Mouse (Mus musculus) layer of hippocampus, adult 9-11 months (tissue): Measurements from ENCODE around the gene Gtf2e1.

Experiments
- DNase-seq: peaks from one replicate; pipeline ENCODE4 v3.0.0; 2022

The Gtf2e1 gene

DNA sequence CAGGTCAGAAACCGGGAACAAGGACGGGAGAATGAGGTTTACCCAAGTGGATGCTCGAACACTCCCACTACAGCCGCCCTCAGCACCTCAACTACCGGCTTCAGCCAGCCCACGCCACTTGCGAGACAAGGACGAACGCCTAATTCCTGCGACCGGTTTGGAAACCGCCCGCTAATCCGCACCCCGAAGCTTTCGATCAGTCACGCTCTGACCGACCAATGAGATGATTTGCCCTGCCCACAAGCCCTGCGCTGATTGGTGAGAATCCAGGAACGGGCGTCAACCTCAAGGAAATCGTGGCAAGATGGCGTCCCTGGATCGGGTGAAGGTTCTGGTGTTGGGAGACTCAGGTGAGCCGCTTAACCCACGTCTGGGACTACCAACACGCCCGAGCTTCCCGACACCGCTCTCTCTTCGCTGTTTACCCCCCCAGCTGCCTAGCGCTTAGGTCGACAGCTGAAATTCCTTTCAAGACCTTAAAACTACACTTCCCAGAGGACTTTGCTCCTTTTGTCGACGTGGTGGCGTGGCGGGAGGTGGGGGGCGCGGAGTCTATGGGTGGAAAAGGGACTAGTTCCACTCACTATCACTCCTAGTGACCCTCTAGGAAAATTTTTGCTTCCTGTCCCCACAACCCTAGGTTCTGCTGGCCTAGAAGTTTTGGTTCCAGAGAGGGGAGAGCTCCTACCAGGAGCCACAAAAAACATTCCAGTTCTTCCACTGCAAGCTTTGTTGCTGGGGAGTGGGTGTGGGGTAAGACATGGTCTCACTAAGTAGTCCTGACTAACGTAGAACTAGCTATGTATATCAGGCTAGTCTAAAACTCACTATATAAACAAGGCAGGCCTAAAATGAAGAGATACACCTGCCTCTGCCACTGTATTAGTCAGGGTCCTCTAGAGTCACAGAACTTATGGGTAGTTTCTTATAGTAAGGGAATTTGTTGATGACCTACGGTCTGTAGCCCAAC, at the start of gene Gtf2e1, which contains the start of gene Rabl3:
Gene Gtf2e1, minus strand, starts transcription at position 179 of the 970 bp plus-strand sequence.
Gene Rabl3, plus strand, starts transcription at position 275 of the 970 bp plus-strand sequence.
- peak; percentile 99 for DNase-seq

DNA sequence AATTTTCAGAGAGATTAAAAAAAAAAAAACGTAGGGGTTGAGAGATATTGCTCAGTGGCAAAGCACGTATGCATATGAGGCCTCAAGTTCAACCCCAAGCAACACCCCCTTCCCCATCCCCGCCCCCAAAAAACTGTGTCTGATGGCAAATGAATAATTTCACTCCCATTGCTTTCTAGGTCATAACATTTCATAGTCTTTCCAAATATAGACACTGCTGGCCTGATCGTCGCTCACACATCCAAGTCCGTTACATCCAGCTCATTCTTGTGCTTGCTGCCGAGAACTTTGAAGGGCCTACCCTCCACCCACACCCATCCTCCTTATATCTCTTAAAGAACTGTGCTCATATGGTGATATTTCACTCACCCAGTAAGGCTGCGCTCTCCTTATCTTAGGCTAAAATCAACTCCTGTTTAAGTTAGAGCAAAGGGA, 45.6 kb upstream of the Gtf2e1 start:
- no peak for DNase-seq

DNA sequence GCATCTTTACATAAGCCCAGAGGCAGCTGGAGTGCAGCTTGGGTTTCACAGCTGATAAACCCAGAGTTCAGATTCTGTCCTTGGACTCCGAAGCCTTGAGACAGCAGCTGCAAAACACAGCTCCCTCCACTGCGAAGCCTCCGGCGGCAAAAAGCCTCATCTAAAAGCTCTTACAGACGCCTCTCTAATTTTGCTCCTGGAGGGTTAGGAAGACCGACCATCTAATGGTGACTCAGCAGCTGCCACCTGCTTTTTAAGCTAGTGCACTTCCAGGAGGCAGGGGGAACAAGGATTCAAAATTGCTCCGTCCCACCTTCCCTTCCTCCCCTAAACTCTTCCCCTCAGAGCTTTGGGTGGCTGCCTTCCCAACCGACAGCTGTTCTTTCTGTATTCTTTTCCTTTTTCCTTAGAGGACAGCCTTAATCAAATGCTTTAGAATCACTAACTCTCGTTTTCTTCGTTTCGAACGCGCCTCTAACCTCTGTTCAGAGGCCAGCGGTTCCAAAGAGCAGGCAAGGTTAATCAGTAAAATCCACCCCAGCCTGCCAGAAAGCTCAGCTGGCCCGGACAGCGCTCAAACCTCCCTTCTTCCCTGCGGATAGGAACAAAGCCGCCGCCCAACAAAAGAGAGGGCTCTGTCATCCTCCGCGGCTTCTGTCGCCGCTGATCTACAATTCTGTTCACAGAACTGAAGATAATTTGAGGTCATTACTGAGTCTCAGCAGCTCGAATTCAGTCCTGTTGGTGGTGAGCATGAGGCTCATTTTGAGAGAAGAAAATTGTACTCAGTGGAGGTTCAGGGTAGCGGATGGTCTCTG, 44.8 kb upstream of the Gtf2e1 start:
- DNase-seq: peak; percentile 66

DNA sequence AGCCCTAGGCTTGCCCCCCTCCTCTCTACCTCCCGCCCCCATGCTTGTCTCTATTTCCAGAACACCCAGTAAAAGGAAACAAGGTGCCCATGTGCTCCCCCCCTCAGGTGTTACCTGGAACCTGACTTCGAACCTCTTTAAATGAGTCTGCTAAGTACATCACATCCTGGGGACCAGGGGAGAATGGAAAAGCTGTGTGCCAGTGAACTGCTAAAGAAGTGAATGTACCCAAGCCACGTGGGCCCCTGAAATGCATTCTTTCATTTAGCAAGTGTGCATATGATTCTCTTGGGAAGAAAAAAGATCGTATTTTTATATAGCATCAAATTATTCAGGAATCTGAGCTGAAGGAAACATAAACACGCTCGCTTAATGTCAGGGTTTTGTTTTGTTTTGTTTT, 44.2 kb upstream of the Gtf2e1 start:
- DNase-seq: no peak

DNA sequence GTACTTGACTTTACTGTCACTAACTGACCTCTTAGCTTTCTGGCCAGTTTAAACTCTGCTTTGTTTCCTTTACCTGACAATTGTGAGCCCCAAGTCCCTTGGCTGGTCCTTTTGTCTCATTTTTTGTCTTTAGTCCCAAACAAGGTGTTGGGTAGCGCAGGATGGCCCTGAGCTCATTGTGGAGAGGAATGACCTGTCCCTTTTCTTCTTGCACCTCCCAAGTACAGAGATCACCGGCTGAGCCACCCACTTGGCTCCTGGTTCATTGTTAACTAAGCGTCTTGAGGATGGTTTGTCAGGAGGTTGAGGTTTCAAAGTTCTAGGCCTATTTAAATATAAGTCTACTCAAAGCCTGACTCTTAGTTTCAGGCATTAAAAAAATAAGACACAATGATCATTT, 43.7 kb upstream of the Gtf2e1 start:
- DNase-seq: no peak

DNA sequence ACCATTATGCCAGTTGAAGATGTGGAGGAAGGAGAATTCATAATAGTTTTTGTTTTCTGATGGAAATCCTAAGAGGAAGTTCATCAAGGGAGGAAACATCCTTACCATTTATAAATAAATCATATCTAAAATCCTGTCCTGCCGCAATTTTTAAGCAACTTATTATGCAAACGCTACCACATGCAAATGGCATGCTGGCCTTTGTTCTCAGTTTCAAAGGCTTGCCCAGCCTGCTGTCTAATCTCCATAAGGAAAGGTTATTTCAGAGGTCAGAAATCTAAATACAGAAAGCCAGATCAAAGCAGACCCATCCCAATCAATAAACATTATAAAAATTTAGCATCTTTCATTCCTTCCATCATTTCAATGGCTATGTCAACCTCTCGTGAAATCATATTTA, 42.3 kb upstream of the Gtf2e1 start:
- no peak for DNase-seq

DNA sequence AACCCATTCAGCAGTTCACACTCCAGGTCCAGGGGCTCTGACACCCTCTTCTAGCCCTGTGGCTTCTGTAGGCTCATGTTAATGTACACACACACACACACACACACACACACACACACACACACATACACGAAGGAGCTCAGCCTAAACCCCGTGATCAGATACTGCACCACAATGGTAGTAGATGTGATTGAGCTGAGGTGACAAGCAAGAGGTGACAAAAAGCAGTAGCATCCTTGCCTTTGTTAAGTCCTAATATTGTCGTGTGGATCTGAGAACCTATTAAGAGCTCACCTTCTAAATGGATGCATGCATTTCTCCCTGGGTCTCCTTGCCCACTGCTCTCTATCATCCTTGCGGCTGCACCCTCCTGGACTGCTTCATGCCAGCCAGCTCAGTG, 41.1 kb upstream of the Gtf2e1 start:
- DNase-seq: no peak

DNA sequence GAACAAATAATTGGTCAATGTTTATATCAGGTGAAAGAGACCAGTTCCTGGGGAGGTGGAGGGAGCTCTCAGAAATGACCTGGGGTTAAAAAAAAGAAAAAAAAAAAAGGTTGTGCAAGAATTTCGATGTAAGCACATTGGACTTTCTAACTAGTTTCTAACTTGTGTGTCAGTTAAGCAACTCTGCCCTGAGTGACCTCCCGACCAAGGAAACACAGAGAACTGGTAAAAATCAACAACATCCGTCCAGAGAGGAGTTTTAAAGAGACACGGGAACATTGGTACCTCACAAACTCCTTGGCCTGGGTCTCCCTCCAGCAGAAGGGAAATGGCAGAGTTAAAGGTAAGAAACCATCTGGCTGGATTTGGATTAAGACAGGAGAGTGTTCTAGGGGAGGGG, 40.4 kb upstream of the Gtf2e1 start, which contains the start of gene Hgd:
Gene Hgd, plus strand, starts transcription at position 160 of the 400 bp plus-strand sequence.
- no peak for DNase-seq

DNA sequence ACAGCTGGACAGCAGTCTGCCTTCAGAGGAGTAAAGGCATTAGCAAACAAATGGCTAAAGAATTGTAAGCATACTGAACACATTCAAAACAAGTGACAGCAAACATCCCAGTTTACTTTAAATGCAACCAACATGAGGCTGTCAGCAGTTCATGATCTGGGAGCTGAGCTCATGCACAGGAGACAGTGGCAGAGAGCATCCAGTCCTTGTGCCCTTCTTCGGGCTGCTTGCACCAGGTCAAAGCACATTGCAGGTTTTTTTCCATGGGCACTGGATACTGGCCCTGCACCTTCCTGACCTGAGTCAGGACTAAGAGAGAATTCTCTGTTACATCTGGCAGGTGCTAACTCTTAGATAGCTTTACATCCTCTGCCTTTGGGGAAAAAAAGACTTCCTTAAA, 40.0 kb upstream of the Gtf2e1 start:
- DNase-seq: no peak

DNA sequence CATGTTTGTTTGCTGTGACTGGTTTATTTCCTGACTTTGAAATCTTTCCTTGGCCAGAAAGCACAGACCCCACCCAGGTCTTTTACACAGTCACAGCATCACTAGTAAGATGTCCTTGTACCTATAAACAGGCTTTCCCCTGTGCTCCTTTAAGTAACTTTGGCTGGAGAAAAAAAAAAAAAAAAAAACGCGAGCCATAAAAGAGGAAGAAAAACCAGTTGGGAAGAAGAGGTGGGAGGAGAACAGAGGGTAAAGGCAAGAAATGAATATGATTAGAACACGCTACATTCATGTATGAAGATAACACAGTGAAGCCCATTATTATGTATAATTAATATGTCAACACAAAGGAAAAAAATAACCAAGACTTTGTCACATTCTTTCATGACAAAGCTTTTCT, 35.7 kb upstream of the Gtf2e1 start:
- DNase-seq: no peak

DNA sequence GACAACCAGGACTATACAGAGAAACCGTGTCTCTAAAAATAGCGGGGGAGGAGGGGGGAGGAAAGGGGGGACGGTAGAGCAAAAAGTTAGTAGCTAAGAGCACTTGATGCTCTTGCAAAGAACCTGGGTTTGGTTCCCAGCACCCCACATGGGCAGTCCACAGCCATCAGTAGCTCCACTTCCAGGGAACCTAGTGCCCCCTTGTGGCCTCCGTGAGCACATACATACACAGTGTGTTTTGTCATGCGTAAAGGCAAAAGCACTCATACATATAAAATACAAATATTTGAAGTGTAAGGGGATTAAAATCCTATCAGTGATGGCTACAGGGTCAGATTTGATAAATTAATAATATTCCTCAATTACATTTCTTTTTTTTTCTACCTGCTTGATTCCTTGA, 33.5 kb upstream of the Gtf2e1 start:
- DNase-seq: no peak

DNA sequence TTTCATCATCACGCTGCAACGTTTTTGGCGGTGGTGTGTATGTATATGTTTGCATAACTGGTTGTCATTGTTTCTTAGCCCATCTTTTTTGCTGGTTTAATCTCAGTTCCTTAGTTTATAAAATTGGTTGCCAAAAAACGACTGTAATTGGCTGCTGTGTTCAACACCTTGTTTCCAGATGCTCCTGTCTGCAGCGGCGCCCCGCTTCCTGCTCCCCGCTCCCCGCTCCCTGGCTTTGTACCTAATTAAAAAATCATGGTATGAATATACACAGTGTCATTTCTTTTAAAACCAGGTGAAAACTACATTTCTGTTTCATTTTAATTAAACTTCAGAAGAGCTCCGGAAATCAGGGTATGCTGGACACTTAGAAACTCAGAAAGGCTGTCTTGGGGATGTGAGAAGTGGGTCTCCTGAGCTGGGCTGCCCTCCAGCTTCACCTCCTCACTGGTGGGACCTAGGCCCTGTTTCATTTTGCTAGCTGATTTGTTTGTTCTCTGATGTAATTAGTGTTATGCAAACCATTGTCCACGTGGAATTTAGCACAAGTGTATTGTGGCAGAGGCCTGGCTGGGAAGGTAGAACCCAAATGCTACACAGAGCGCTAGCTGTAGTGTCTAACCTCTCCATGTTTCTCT, 32.6 kb upstream of the Gtf2e1 start:
- DNase-seq: no peak

DNA sequence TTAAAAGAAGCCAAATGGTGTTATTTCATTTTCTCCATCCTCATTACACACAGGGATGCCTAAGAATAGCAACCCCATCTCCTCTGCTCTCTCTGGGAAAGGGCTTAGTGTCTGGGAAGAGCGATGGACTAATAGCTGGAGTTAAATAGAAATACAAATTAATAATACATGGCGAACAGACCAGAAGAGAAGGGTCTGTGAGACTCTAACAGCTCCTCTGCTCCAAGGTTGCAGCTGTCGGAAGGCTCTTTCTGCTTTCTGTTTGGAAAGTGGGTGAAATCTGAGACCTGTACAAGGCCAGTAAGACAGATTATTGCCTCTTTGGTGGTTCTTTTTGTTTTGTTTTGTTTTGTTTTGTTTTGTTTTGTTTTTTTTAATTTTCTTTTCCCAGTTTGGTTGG, 32.0 kb upstream of the Gtf2e1 start:
- DNase-seq: no peak

DNA sequence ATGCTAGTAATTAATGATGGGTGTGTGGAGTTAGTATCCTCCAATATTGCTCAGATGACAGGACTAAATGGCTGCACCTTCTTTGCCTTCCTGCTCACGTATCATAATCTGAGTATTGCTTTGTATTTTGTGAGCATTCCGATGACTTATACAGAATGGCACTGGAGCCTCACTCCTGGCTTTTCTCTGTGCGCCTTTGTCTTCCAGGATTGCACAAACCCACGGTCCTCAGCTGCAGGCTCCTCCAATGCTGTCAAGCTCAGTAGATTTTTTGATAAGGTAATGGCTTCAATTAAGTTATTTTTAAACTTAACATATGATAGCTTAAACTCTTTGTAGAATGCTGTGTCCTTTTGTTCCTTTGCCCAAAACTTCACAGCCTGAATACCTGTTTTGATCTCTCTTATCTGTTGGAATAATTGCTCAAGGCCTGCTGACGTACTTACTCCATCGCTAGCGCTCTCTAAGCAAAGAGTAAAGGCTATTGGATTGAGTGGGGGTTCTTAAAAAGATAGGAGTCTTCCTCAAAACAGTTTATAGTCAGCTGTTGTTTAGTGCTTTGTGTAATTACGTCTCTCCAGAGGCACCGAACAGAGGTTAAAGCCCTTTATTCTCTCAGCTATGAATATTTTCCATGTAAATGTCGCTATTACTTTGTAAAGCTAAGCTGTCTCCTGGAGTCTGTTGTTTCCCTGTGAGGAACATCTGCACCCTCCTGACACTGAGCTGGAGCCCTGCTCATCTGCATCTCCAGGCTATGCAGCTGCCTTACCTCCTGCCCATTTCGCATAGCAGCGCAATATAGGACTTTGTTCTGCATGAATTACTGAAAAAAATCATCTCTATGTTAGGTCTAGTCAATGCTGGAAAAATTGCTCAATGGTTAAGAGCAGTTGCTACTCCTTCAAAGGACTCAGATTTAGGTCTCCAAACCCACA, 27.8 kb upstream of the Gtf2e1 start:
- no peak for DNase-seq

DNA sequence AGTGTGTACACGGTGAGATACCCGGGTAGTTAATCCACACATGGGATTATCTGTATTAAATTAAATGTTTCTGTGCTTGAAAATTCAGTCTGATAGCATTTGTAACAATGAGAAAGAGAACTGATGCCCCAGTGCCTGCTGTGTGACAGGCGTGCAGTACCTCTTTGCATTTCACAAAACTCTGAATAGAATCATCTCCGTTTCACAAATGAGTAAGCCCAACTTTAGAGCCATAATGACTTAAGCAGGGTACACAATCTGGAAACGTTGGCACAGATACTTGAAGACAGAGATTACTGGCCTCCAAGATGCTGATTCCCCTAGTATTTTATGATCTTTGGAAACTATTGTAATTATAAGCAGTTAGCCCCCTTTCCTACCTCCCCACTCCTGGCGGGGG, 26.5 kb upstream of the Gtf2e1 start:
- DNase-seq: peak; percentile 45

DNA sequence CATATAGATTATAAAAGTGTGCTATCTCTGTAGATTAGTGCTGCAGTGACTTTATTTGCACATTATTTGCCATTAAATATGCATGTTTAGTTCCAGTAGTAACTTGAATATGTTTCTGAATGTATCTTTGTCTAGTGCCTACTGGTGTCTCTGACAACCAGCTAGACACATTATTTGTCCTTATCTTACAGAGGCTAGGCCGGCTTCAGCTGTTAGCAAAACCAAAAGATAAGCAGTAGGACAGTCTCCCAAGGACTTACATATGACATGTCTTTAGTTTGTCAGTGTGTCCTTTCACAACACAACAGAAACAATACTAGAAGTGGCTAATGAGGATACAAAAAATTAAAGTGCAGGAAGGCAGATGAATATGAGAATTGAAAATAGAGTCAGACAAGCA, 25.5 kb upstream of the Gtf2e1 start:
- DNase-seq: no peak

DNA sequence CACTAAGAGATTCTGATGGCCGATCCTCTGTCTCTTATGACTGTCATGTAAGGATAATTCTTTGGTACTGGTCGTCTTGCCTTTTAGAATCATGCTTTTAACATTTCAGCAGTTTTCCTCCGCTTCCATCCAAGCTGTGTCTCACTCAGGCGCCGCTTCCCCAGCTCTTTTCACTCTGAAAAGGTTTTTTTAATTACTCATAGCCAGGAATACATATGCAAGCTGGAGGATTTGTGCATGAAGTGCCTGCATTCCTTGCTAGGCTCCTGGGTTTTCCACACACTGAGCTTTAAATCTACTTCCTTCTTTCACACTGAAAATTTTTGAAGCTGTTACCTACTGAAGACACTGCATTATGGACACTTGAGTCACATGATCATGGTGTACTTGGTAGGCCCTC, 23.4 kb upstream of the Gtf2e1 start:
- no peak for DNase-seq

DNA sequence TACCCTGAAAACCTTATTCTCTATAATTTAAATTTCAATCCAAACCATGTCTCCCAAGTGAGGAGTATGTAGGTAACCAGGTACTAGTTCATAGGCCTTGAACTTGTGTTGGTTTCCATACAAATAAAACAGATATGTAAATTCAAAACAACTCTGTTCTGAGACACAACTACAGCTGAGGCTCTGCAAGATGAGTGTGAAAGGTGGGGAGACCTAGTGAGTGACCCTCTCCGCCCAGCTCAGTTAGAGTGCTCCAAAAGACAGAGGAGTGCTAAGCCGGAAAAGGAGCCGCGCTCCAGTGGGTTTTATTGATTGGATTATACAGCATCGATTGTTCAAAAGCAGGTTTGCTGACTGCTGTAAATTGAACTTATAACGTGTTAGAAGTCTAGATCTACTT, 22.8 kb upstream of the Gtf2e1 start:
- no peak for DNase-seq

DNA sequence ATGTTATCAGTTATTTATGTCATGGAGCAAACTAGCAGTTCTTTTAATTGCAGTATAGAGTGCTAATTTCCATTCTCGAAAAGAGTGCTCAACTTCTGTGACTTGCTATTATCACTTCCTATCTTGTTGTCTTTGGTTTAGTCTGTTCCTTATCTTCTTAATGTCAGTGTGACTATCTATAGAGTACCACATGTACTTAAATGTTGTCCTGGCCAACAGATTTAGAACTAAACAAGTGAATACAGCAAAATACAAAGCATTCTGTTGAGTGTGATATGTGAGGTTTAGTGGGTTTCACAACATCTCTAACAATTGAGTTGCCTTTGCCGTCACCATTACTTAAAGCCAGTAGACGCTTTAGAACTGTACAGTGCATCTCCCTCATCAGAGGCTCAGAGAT, 13.2 kb upstream of the Gtf2e1 start:
- DNase-seq: no peak

DNA sequence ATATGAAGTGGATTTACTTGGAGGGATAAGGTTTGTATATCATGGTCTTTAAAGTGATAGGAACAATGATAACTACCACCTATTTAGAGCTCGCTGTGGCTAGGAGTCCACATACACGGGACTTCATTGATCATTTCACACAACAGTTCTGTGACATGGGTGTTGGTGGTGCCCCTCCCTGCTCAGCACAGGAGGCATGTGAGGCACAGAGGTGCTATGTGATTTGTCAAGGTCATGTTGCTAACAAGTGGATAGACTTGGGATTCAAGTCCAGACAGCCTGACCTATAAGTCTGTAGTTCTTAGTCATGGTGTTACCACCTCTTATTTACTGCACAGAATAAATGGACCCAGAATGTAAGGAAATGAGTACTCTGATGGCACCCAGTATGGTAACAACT, 11.4 kb upstream of the Gtf2e1 start:
- no peak for DNase-seq

DNA sequence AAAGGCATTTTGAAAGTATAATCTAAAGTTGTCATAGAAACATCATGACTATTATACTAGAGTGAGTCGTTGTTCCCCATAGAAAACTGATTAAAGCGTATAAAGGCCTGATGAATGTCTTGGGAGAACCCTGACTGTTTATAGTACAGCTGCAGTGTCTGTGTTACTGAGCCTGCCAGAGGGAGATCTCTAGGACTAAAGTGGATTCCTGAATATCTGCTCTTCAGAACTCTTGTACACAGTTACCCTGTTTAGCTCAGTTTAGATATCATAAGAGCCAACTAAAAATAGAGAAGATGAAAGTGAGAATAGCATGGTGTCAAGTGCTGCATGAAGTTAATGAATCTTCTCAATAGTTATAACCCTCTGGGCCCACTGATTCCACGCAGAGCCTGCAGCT, 10.7 kb upstream of the Gtf2e1 start:
- no peak for DNase-seq

DNA sequence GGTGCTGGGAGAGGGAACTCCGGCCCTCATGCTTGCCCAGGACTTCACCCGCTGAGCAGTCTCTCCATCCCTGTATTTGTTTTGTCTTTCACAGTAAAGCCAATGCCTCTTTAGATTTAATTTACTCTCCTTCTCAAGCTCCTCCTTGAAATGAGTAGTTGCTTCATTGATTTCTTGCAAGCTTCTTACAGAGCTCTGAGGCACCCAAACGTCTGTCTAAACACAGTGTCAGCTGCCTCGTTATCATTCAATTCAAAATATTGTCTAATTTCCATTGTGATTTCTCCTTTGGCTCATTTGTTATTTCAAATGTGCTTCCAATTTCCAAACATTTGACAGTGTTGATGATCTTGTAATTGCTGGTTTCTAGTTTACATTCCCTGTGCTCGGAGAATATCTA, 6.7 kb upstream of the Gtf2e1 start:
- no peak for DNase-seq
